Mouse (Mus musculus): ENCODE measurements around the gene Fam89a.
A peak's percentile ranks its signal among the peaks of the same experiment; 100 is the strongest.

The Fam89a gene

GRCm38 (mm10) chr8:124751709-124752173 is at the start of gene Fam89a:
Fam89a (minus strand) TSS chr8:124751832.
- DNase-seq: peak; percentile 58 to 77

GRCm38 (mm10) chr8:124800542-124800941 is 48.9 kb upstream of the Fam89a start:
- no peak for DNase-seq

- no peak for DNase-seq
These were observed 44.3 kb upstream of the Fam89a start for GRCm38 (mm10) chr8:124795781-124796488.

- peak; percentile 32 to 52 for DNase-seq
These were observed 42.8 kb upstream of the Fam89a start for GRCm38 (mm10) chr8:124794486-124794780.

- no peak for DNase-seq
These were observed 42.2 kb upstream of the Fam89a start for GRCm38 (mm10) chr8:124793661-124794485.

GRCm38 (mm10) chr8:124793172-124793651 is 41.6 kb upstream of the Fam89a start:
- peak; percentile 92 to 94 for DNase-seq

GRCm38 (mm10) chr8:124792708-124793107 is 41.1 kb upstream of the Fam89a start, which contains the start of gene Trim67:
Trim67 (plus strand) TSS chr8:124793092.
- DNase-seq: peak; percentile 32 to 55

GRCm38 (mm10) chr8:124792186-124792585 is 40.6 kb upstream of the Fam89a start:
- DNase-seq: no peak

- DNase-seq: no peak
These were observed 40.1 kb upstream of the Fam89a start for GRCm38 (mm10) chr8:124791751-124792150.

- no peak for DNase-seq
These were observed 39.0 kb upstream of the Fam89a start for GRCm38 (mm10) chr8:124790676-124791075.

GRCm38 (mm10) chr8:124784613-124785012 is 33.0 kb upstream of the Fam89a start:
- DNase-seq: no peak

GRCm38 (mm10) chr8:124783228-124783627 is 31.6 kb upstream of the Fam89a start:
- DNase-seq: no peak

- no peak for DNase-seq
These were observed 30.8 kb upstream of the Fam89a start for GRCm38 (mm10) chr8:124782431-124782830.

GRCm38 (mm10) chr8:124780236-124780635 is 28.6 kb upstream of the Fam89a start:
- DNase-seq: peak in 1 of 2 experiments; percentile 2

- DNase-seq: peak; percentile 79 to 86
These were observed 24.1 kb upstream of the Fam89a start for GRCm38 (mm10) chr8:124775695-124776094.

GRCm38 (mm10) chr8:124772389-124772788 is 20.8 kb upstream of the Fam89a start:
- no peak for DNase-seq

GRCm38 (mm10) chr8:124763061-124763460 is 11.4 kb upstream of the Fam89a start:
- no peak for DNase-seq

- peak; percentile 50 to 54 for DNase-seq
These were observed 6.9 kb upstream of the Fam89a start for GRCm38 (mm10) chr8:124758544-124758943.

GRCm38 (mm10) chr8:124756601-124757000 is 5.0 kb upstream of the Fam89a start:
- DNase-seq: no peak

- no peak for DNase-seq
These were observed 4.5 kb upstream of the Fam89a start for GRCm38 (mm10) chr8:124756153-124756552.

GRCm38 (mm10) chr8:124755481-124755880 is 3.8 kb upstream of the Fam89a start:
- no peak for DNase-seq

- no peak for DNase-seq
These were observed 3.2 kb upstream of the Fam89a start for GRCm38 (mm10) chr8:124754792-124755190.

GRCm38 (mm10) chr8:124754101-124754791 is 2.6 kb upstream of the Fam89a start:
- peak in 1 of 2 experiments; percentile 11 for DNase-seq

Measured in kidney, postnatal 25 days (tissue).